Mouse (Mus musculus) midbrain, embryonic 16.5 days (tissue): ENCODE data around the gene Arl4a. TPM values are rescaled to one million over a fixed set of nuclear protein-coding genes. Genes with fewer than 3 reads are reported as not detected.

Experiments used
- ATAC-seq: fragments of 200-750 bp; cut with Nextera tagmentation; 2 replicates; pipeline ENCODE4 v1.8.0; 2017; ENCODE audit warnings: moderate TSS enrichment
- H3K27ac ChIP-seq: fragments of 300-500 bp; sonication (generic); 2 replicates; pipeline ENCODE4 v1.5.1; 2014; ENCODE audit warnings: mild to moderate bottlenecking, low read length, mixed read lengths
- H3K27me3 ChIP-seq: fragments of 300-500 bp; sonication (generic); 2 replicates; pipeline ENCODE4 v1.6.1; 2014; ENCODE audit warnings: low read depth, low read length, mixed read lengths; ENCODE audit not compliant: control insufficient read depth, insufficient read depth
- H3K36me3 ChIP-seq: fragments of 300-500 bp; sonication (generic); 2 replicates; pipeline ENCODE4 v1.6.1; 2014; ENCODE audit warnings: mild to moderate bottlenecking, low read length, moderate library complexity, mixed read lengths; ENCODE audit not compliant: control insufficient read depth, insufficient read depth
- H3K4me1 ChIP-seq: fragments of 300-500 bp; sonication (generic); 2 replicates; pipeline ENCODE4 v1.6.1; 2014; ENCODE audit warnings: mild to moderate bottlenecking, low read length, mixed read lengths; ENCODE audit not compliant: control insufficient read depth, insufficient read depth
- H3K4me2 ChIP-seq: fragments of 300-500 bp; sonication (generic); 2 replicates; pipeline ENCODE4 v1.6.1; 2014; ENCODE audit warnings: mild to moderate bottlenecking, low read length, mixed read lengths
- H3K4me3 ChIP-seq: fragments of 300-500 bp; sonication (generic); 2 replicates; pipeline ENCODE4 v1.5.1; 2014; ENCODE audit warnings: low read depth, mild to moderate bottlenecking, low read length, moderate library complexity, mixed read lengths
- H3K9ac ChIP-seq: fragments of 300-500 bp; sonication (generic); 2 replicates; pipeline ENCODE4 v1.6.1; 2014; ENCODE audit warnings: low read depth, low read length, mixed read lengths
- H3K9me3 ChIP-seq: fragments of 300-500 bp; sonication (generic); replicated peaks from 2 replicates; pipeline ENCODE4 v1.6.1; 2014; ENCODE audit warnings: mild to moderate bottlenecking, low read length, mixed read lengths; ENCODE audit not compliant: control insufficient read depth, poor library complexity, severe bottlenecking
- WGBS: fragments of 180-500 bp; shearing (Covaris S2); extraction: QIAGEN DNeasy Blood & Tissue Kit; methylation state at CpG from one replicate; pipeline ENCODE4 v1.1.7; 2014; 5-methylcytosine and 5-hydroxymethylcytosine counted together
- polyA plus RNA-seq: library from polyadenylated mRNA; unstranded; fragments of >200 nt; fragmentation: Nextera tagmentation; extraction: Ambion mirVana; gene quantifications from 2 replicates; pipeline ENCODE4 v1.2.1, GENCODE M21; 2015

Arl4a gene
- polyA plus RNA-seq, 1 experiment from 2014 or later, result 120 TPM

- 10% methylated on average over 15 of the region's 15 CpGs for WGBS
These were observed 81.4 kb downstream of the Arl4a start for GRCm38 (mm10) chr12:39956396-39956795.

More at GRCm38 (mm10) chr12:39956396-39956795, 81.4 kb downstream of the Arl4a start:
- H3K9me3 ChIP-seq, result no peaks in the 10 kb centered on the region
- peak overlapping the region; percentile 58 for H3K4me2 ChIP-seq
- H3K27me3 ChIP-seq, result no peaks in the 10 kb centered on the region
- no peaks in the 10 kb centered on the region for H3K36me3 ChIP-seq
- H3K4me1 ChIP-seq, result peaks cover 6% of the 10 kb centered on the region; the same call in 1 of the 2 replicates
- ATAC-seq, result peak; percentile 94
- peak overlapping the region; percentile 43; the same call in 1 of the 2 replicates for H3K9ac ChIP-seq
- H3K4me3 ChIP-seq, result peak overlapping the region; percentile 28
- H3K27ac ChIP-seq, result peak overlapping the region; percentile 76

Other genes starting within 250 kb of the Arl4a start
- gene Scin, start 96.2 kb upstream of the Arl4a start, polyA plus RNA-seq, result not detected in 2 replicates
- 0.29 TPM in 1 of 2 replicates, not detected in the other for gene Lsmem1, start 161.5 kb upstream of the Arl4a start, polyA plus RNA-seq
- 181 and 183 TPM in 2 replicates for gene Ifrd1, start 210.5 kb upstream of the Arl4a start, polyA plus RNA-seq